Mouse (Mus musculus): ENCODE results near the gene 4933428G20Rik. TPM values are rescaled to one million over a fixed set of nuclear protein-coding genes. Genes with fewer than 3 reads are reported as not detected.

The 4933428G20Rik gene
- polyA plus RNA-seq (2021; fragmentation: Nextera tagmentation), result not detected in 2 replicates
- long read RNA-seq, experiment 1, result 0 reads
- long read RNA-seq, experiment 2, result 0 reads

DNA sequence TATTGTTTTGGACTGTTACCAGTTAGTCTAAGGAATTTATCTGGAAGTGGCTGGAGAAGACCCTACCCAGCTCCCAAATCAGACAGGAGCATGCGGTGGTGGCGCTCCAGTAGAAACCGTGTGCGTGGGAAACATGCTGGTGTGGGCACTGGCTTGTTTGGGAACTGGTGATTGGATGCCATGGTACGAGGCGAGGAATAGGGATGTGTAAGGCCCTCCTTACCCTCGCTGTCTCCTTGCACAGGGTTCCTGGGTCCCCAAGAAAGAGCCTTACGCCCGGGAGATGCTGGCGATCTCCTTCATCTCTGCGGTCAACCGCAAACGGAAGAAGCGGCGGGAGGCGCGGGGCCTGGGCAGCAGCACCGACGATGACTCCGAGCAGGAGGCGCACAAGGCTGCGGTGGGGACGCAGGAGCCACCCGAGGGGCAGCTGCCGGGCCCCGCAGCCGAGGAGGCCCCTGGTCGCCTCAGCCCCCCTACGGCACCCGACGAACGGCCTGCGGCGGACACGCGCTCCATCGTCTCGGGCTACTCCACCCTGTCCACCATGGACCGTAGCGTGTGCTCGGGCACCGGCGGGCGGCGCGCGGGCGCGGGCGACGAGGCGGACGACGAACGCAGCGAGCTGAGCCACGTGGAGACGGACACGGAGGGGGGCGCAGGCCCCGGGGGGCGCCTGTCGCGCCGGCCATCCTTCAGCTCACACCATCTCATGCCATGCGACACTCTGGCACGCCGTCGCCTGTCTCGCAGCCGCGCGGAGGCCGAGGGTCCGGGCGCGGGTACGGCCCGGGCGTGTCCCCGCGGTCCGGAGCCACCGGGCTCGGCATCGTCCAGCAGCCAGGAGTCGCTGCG, at the start of gene 4933428G20Rik:
TSS of gene 4933428G20Rik (minus strand) at position 476 of the 855 bp plus-strand sequence.

Other genes starting within 250 kb of the 4933428G20Rik start
- 56.7 and 72.4 TPM in 2 replicates for gene Npepps, start 219.7 kb downstream of the 4933428G20Rik start, polyA plus RNA-seq (2021; fragmentation: Nextera tagmentation)
- gene Mrpl45, start 184.6 kb downstream of the 4933428G20Rik start, polyA plus RNA-seq (2021; fragmentation: Nextera tagmentation), result 46.8 and 49.9 TPM in 2 replicates
- 0.09 and 0.19 TPM in 2 replicates for gene Gpr179, start 148.3 kb downstream of the 4933428G20Rik start, polyA plus RNA-seq (2021; fragmentation: Nextera tagmentation)
- gene Socs7, start 137.8 kb downstream of the 4933428G20Rik start, polyA plus RNA-seq (2021; fragmentation: Nextera tagmentation), result 4.9 and 5.1 TPM in 2 replicates
- 8.5 and 10.1 TPM in 2 replicates for gene Arhgap23, start 84.8 kb downstream of the 4933428G20Rik start, polyA plus RNA-seq (2021; fragmentation: Nextera tagmentation)
- 4.8 and 6.1 TPM in 2 replicates for gene Srcin1, start 75.8 kb upstream of the 4933428G20Rik start, polyA plus RNA-seq (2021; fragmentation: Nextera tagmentation)
- 2.8 and 4.2 TPM in 2 replicates for gene Epop, start 129.4 kb upstream of the 4933428G20Rik start, polyA plus RNA-seq (2021; fragmentation: Nextera tagmentation)
- gene Mllt6, start 163.1 kb upstream of the 4933428G20Rik start, polyA plus RNA-seq (2021; fragmentation: Nextera tagmentation), result 4.2 and 4.3 TPM in 2 replicates
- gene Cisd3, start 185.5 kb upstream of the 4933428G20Rik start, polyA plus RNA-seq (2021; fragmentation: Nextera tagmentation), result 79.0 and 82.9 TPM in 2 replicates
- 3.3 and 3.7 TPM in 2 replicates for gene Pcgf2, start 200.2 kb upstream of the 4933428G20Rik start, polyA plus RNA-seq (2021; fragmentation: Nextera tagmentation)
- 415 and 436 TPM in 2 replicates for gene Psmb3, start 203.1 kb upstream of the 4933428G20Rik start, polyA plus RNA-seq (2021; fragmentation: Nextera tagmentation)
- 2.4 and 3.1 TPM in 2 replicates for gene Pip4k2b, start 244.4 kb upstream of the 4933428G20Rik start, polyA plus RNA-seq (2021; fragmentation: Nextera tagmentation)